Mouse (Mus musculus): ENCODE measurements around the gene Tdp1. TPM values are rescaled to one million over a fixed set of nuclear protein-coding genes. Genes with fewer than 3 reads are reported as not detected.
A peak's percentile ranks its signal among the peaks of the same experiment; 100 is the strongest.
"Not testable (repeated sequence)": the region's sequence is repeated elsewhere in the genome, so short reads cannot be mapped to it uniquely, and the experiment has no call there.

Gene Tdp1
- total and polyA plus RNA-seq, 2 experiments from 2014 or later: 14.2 to 36.2 TPM

GRCm38 (mm10) chr12:99971205-99971894 lies 87.0 kb downstream of the Tdp1 start:
- ATAC-seq, H3K27ac ChIP-seq: not testable (repeated sequence)
- peak; percentile 20; the same call in 1 of the 2 replicates for TF ChIP-seq CTCF (IDR thresholded peaks at IDR 0.05; ENCODE audit: low read depth)

GRCm38 (mm10) chr12:99972825-99973224 lies 88.5 kb downstream of the Tdp1 start:
- 58% methylated on average over 7 of the region's 7 CpGs for WGBS
- no peak for DNase-seq (ENCODE audit: low spot score)
- Histone ChIP-seq H3K27me3 (ENCODE audit: insufficient read depth, low read length) (0 out of 2 replicates have a peak, but pooled peaks cover 4% of the 10 kb centered on the region), H3K4me1 (ENCODE audit: insufficient read depth, low read length) (no peaks in the 10 kb centered on the region), H3K9ac (replicated peaks; ENCODE audit: low read length) (no peak overlapping the region), H3K36me3 (ENCODE audit: insufficient read depth, low read length) (no peaks in the 10 kb centered on the region), H3K27ac (no peak overlapping the region), H3K4me2 (ENCODE audit: low read depth, low read length) (no peak overlapping the region), H3K4me3 (ENCODE audit: low read length) (no peak overlapping the region), H3K9me3 (ENCODE audit: low read length) (no peaks in the 10 kb centered on the region)
- TF ChIP-seq CTCF (IDR thresholded peaks at IDR 0.05; ENCODE audit: low read depth): no peak
- ATAC-seq: no peak

More at GRCm38 (mm10) chr12:99971205-99971894, 87.0 kb downstream of the Tdp1 start:
- 80% methylated on average over 7 of the region's 7 CpGs for WGBS
- H3K9me3 ChIP-seq (ENCODE audit: low read length); H3K4me1 ChIP-seq (ENCODE audit: insufficient read depth, low read length); H3K4me3 ChIP-seq (ENCODE audit: low read length); DNase-seq (ENCODE audit: low spot score); H3K36me3 ChIP-seq (ENCODE audit: insufficient read depth, low read length); H3K4me2 ChIP-seq (ENCODE audit: low read depth, low read length); H3K9ac ChIP-seq (replicated peaks; ENCODE audit: low read length): not testable (repeated sequence)
- 0 out of 2 replicates have a peak, but pooled peaks cover 13% of the 10 kb centered on the region for H3K27me3 ChIP-seq (ENCODE audit: insufficient read depth, low read length)

DNA sequence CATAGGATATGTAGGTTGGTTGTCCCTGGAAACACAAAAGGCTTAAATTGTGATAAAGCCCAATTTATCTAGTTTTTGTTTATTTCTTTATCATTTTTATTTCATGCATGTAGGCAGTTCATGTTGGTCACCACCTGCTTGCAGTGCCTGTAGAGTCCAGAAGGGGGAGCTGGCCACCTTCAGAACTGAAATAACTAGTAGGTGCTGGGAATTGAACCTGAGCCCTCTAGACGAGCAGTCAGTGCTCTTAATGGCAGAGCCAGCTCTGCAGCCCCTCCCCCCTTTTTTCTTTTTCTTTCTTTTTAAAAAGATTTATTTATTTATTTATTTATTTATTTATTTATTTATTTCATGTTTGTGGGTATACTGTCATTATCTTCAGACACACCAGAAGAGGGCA lies 89.3 kb downstream of the Tdp1 start:
- Histone ChIP-seq H3K27me3 (ENCODE audit: insufficient read depth, low read length) (0 out of 2 replicates have a peak, but pooled peaks cover 4% of the 10 kb centered on the region), H3K27ac (no peak overlapping the region), H3K9ac (replicated peaks; ENCODE audit: low read length) (no peak overlapping the region), H3K4me3 (ENCODE audit: low read length) (no peak overlapping the region), H3K9me3 (ENCODE audit: low read length) (no peaks in the 10 kb centered on the region), H3K36me3 (ENCODE audit: insufficient read depth, low read length) (no peaks in the 10 kb centered on the region), H3K4me2 (ENCODE audit: low read depth, low read length) (no peak overlapping the region), H3K4me1 (ENCODE audit: insufficient read depth, low read length) (no peaks in the 10 kb centered on the region)
- ATAC-seq: no peak
- peak; percentile 30 for TF ChIP-seq CTCF (IDR thresholded peaks at IDR 0.05; ENCODE audit: low read depth)
- no peak for DNase-seq (ENCODE audit: low spot score)
- 85% methylated on average over 1 of the region's 1 CpGs for WGBS

DNA sequence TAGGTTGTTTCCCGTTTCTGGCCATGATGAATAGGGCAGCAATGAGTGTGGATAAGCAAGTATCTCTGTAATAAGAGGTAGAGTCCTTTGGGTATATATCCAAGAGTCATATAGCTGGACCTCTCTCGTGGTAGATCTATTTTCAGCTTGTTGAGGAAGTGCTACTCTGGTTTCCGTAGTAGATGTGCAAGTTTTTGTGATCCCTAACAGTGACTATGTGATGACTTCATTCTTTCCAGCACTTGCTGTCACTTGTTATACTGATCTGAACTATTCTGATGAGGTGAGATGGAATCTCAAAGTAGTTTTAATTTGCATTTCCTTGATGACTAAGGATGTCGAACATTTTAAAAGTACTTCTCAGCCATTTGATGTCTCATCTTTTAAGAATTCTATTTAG lies 95.2 kb downstream of the Tdp1 start:
- WGBS: 89% methylated on average over 4 of the region's 4 CpGs
- Histone ChIP-seq H3K4me1 (ENCODE audit: insufficient read depth, low read length) (no peaks in the 10 kb centered on the region), H3K9ac (replicated peaks; ENCODE audit: low read length) (no peak overlapping the region), H3K27me3 (ENCODE audit: insufficient read depth, low read length) (no peaks in the 10 kb centered on the region), H3K4me2 (ENCODE audit: low read depth, low read length) (no peak overlapping the region), H3K36me3 (ENCODE audit: insufficient read depth, low read length) (no peaks in the 10 kb centered on the region), H3K4me3 (ENCODE audit: low read length) (no peak overlapping the region), H3K27ac (no peak overlapping the region), H3K9me3 (ENCODE audit: low read length) (no peaks in the 10 kb centered on the region)
- DNase-seq (ENCODE audit: low spot score) (no peak), ATAC-seq (no peak)
- TF ChIP-seq CTCF (IDR thresholded peaks at IDR 0.05; ENCODE audit: low read depth): no peak

- H3K27me3 ChIP-seq (ENCODE audit: insufficient read depth, low read length): no peaks in the 10 kb centered on the region
- H3K4me2 ChIP-seq (ENCODE audit: low read depth, low read length): no peak overlapping the region
- H3K4me1 ChIP-seq (ENCODE audit: insufficient read depth, low read length): no peaks in the 10 kb centered on the region
- TF ChIP-seq CTCF (IDR thresholded peaks at IDR 0.05; ENCODE audit: low read depth): no peak
- no peak overlapping the region for H3K9ac ChIP-seq (replicated peaks; ENCODE audit: low read length)
- H3K4me3 ChIP-seq (ENCODE audit: low read length): no peak overlapping the region
- no peaks in the 10 kb centered on the region for H3K36me3 ChIP-seq (ENCODE audit: insufficient read depth, low read length)
- ATAC-seq (no peak), DNase-seq (ENCODE audit: low spot score) (no peak)
- no peak overlapping the region for H3K27ac ChIP-seq
- H3K9me3 ChIP-seq (ENCODE audit: low read length): no peaks in the 10 kb centered on the region
- WGBS: 93% methylated on average over 5 of the region's 5 CpGs
Measured at GRCm38 (mm10) chr12:99986797-99987196, 102.5 kb downstream of the Tdp1 start.

- H3K4me1 ChIP-seq (ENCODE audit: insufficient read depth, low read length): no peaks in the 10 kb centered on the region
- ATAC-seq: peak; percentile 80
- no peaks in the 10 kb centered on the region for H3K27me3 ChIP-seq (ENCODE audit: insufficient read depth, low read length)
- H3K4me2 ChIP-seq (ENCODE audit: low read depth, low read length): no peak overlapping the region
- no peak overlapping the region for H3K9ac ChIP-seq (replicated peaks; ENCODE audit: low read length)
- no peak overlapping the region for H3K4me3 ChIP-seq (ENCODE audit: low read length)
- DNase-seq (ENCODE audit: low spot score): peak; percentile 70
- no peak for TF ChIP-seq CTCF (IDR thresholded peaks at IDR 0.05; ENCODE audit: low read depth)
- no peaks in the 10 kb centered on the region for H3K9me3 ChIP-seq (ENCODE audit: low read length)
- no peaks in the 10 kb centered on the region for H3K36me3 ChIP-seq (ENCODE audit: insufficient read depth, low read length)
- no peak overlapping the region for H3K27ac ChIP-seq
- WGBS: 56% methylated on average over 2 of the region's 2 CpGs
Measured at GRCm38 (mm10) chr12:99988144-99988543, 103.8 kb downstream of the Tdp1 start.

DNA sequence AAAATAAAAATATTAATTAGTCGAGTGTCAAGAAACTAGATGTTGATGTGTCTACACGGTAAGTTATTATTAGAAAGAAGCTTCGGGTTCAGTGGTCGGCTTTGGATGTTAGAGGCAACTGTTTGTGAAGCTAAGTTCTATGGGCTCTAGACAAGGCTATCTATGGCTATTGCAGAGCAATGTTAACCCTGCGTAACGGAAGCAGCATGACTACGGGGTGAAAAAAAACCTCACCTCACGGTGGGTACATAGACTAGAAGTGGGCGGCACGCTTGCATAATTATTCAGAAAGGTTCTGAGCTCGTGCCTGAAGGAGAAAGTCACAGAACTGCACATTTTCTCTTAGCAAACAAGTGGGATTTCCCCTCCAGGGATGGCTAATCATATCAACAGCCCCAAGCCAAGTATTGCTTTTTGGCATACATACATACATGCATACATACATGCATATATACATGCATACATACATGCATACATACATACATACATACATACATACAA lies 108.1 kb downstream of the Tdp1 start:
- 91% methylated on average over 11 of the region's 11 CpGs for WGBS
- no peak overlapping the region for H3K27ac ChIP-seq

More for the DNA sequence above, 108.1 kb downstream of the Tdp1 start:
- no peak for ATAC-seq
- H3K27me3 ChIP-seq (ENCODE audit: insufficient read depth, low read length): no peaks in the 10 kb centered on the region
- TF ChIP-seq CTCF (IDR thresholded peaks at IDR 0.05; ENCODE audit: low read depth): no peak
- H3K4me1 ChIP-seq (ENCODE audit: insufficient read depth, low read length): no peaks in the 10 kb centered on the region
- H3K4me2 ChIP-seq (ENCODE audit: low read depth, low read length): no peak overlapping the region
- DNase-seq (ENCODE audit: low spot score): no peak
- no peak overlapping the region for H3K4me3 ChIP-seq (ENCODE audit: low read length)
- no peaks in the 10 kb centered on the region for H3K9me3 ChIP-seq (ENCODE audit: low read length)
- no peak overlapping the region for H3K9ac ChIP-seq (replicated peaks; ENCODE audit: low read length)
- no peaks in the 10 kb centered on the region for H3K36me3 ChIP-seq (ENCODE audit: insufficient read depth, low read length)

Data from hindbrain, postnatal 0 days (tissue).